Mouse (Mus musculus): Measurements from ENCODE around the gene Tlcd1.

Gene Tlcd1

GRCm38 (mm10) chr11:78204287-78204686 is 27.8 kb downstream of the Tlcd1 start:
- DNase-seq (ENCODE audit: low spot score in 2 of 2): no peak

- no peak for DNase-seq (ENCODE audit: low spot score in 2 of 2)
Measured at GRCm38 (mm10) chr11:78205361-78206206, 29.1 kb downstream of the Tlcd1 start.

GRCm38 (mm10) chr11:78207190-78207589 is 30.7 kb downstream of the Tlcd1 start:
- DNase-seq (ENCODE audit: low spot score in 2 of 2): no peak

- DNase-seq (ENCODE audit: low spot score in 2 of 2): no peak
Measured at GRCm38 (mm10) chr11:78209886-78210285, 33.4 kb downstream of the Tlcd1 start.

- no peak for DNase-seq (ENCODE audit: low spot score in 2 of 2)
Measured at GRCm38 (mm10) chr11:78210615-78211014, 34.1 kb downstream of the Tlcd1 start.

GRCm38 (mm10) chr11:78211513-78211912 is 35.0 kb downstream of the Tlcd1 start:
- DNase-seq (ENCODE audit: low spot score in 2 of 2): no peak

GRCm38 (mm10) chr11:78213086-78213817 is 36.7 kb downstream of the Tlcd1 start:
- no peak for DNase-seq (ENCODE audit: low spot score in 2 of 2)

GRCm38 (mm10) chr11:78215709-78216317 is 39.3 kb downstream of the Tlcd1 start:
- DNase-seq (ENCODE audit: low spot score in 2 of 2): no peak

GRCm38 (mm10) chr11:78223586-78223985 is 47.1 kb downstream of the Tlcd1 start:
- DNase-seq (ENCODE audit: low spot score in 2 of 2): no peak
